Mouse (Mus musculus) midbrain, embryonic 14.5 days (tissue): ENCODE data around the gene Rgs16. TPM values are rescaled to one million over a fixed set of nuclear protein-coding genes. Genes with fewer than 3 reads are reported as not detected.
A peak's percentile ranks its signal among the peaks of the same experiment; 100 is the strongest.

Experiments used
- ATAC-seq: fragments of 200-750 bp; cut with Nextera tagmentation; 2 replicates; pipeline ENCODE4 v1.8.0; 2017; ENCODE audit warnings: moderate number of reproducible peaks, moderate library complexity; ENCODE audit not compliant: low FRiP score, low TSS enrichment
- DNase-seq: peaks from one replicate; pipeline ENCODE4 v3.0.0-alpha.2; 2015
- H3K27ac ChIP-seq: fragments of 300-500 bp; sonication (generic); replicated peaks from 2 replicates; pipeline ENCODE4 v1.5.1; 2014; ENCODE audit warnings: mild to moderate bottlenecking, low read depth, low read length, moderate library complexity
- H3K27me3 ChIP-seq: fragments of 300-500 bp; sonication (generic); 2 replicates; pipeline ENCODE4 v1.6.1; 2014; ENCODE audit warnings: low read length, control low read depth, mixed read lengths; ENCODE audit not compliant: control insufficient read depth, insufficient read depth
- H3K36me3 ChIP-seq: fragments of 300-500 bp; sonication (generic); 2 replicates; pipeline ENCODE4 v1.6.1; 2014; ENCODE audit warnings: low read length, control low read depth; ENCODE audit not compliant: control insufficient read depth, insufficient read depth
- H3K4me1 ChIP-seq: fragments of 300-500 bp; sonication (generic); 2 replicates; pipeline ENCODE4 v1.6.1; 2014; ENCODE audit warnings: mild to moderate bottlenecking, antibody characterized with exemption, low read length, control low read depth; ENCODE audit not compliant: control insufficient read depth, insufficient read depth
- H3K4me2 ChIP-seq: fragments of 300-500 bp; sonication (generic); 2 replicates; pipeline ENCODE4 v1.6.1; 2014; ENCODE audit warnings: mild to moderate bottlenecking, low read length, moderate library complexity
- H3K4me3 ChIP-seq: fragments of 300-500 bp; sonication (generic); replicated peaks from 2 replicates; pipeline ENCODE4 v1.5.1; 2014; ENCODE audit warnings: low read depth, low read length
- H3K9ac ChIP-seq: fragments of 300-500 bp; sonication (generic); replicated peaks from 2 replicates; pipeline ENCODE4 v1.6.1; 2014; ENCODE audit warnings: mild to moderate bottlenecking, low read length, moderate library complexity
- H3K9me3 ChIP-seq: fragments of 300-500 bp; sonication (generic); 2 replicates; pipeline ENCODE4 v1.6.1; 2016; ENCODE audit warnings: low read length, control low read depth, mixed read lengths; ENCODE audit not compliant: control insufficient read depth
- WGBS: fragments of 180-500 bp; shearing (Covaris S2); extraction: QIAGEN DNeasy Blood & Tissue Kit; methylation state at CpG from one replicate; pipeline ENCODE4 v1.1.7; 2014; 5-methylcytosine and 5-hydroxymethylcytosine counted together
- polyA plus RNA-seq: library from polyadenylated mRNA; unstranded; fragments of >200 nt; fragmentation: Nextera tagmentation; extraction: Ambion mirVana; gene quantifications from 2 replicates; pipeline ENCODE4 v1.2.1, GENCODE M21; 2014

Rgs16 gene
- polyA plus RNA-seq, 1 experiment from 2014 or later = 8.1 TPM

DNA sequence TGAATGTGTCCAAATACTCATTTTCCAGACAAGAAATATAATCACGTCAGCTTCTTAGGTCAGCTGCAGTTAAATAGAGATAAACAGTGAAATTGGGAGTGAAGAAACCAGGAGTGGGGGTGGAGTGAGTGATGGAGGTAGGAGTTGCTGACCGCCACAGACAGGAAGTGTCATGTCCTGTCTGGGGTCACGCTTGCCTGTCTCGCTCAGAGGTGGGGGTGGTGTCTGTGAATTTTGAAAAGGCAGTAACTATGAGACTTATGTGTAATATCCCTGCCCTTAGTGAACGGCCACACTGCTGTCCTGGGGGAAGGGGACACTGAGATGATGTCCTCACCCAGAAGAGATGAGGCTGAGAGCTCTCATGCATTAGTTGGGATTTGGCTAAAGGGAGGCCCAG lies 30.7 kb upstream of the Rgs16 start:
- no peak overlapping the region for H3K4me2 ChIP-seq
- peaks cover under 1% of the 10 kb centered on the region; the same call in 1 of the 2 replicates for H3K4me1 ChIP-seq
- H3K27ac ChIP-seq = no peak overlapping the region
- no peak for ATAC-seq
- no peak for DNase-seq
- 52% methylated on average over 5 of the region's 5 CpGs for WGBS
- no peaks in the 10 kb centered on the region for H3K27me3 ChIP-seq
- no peaks in the 10 kb centered on the region for H3K9me3 ChIP-seq
- no peak overlapping the region for H3K4me3 ChIP-seq
- H3K9ac ChIP-seq = no peak overlapping the region
- no peaks in the 10 kb centered on the region for H3K36me3 ChIP-seq

GRCm38 (mm10) chr1:153711544-153712262 lies 28.4 kb upstream of the Rgs16 start:
- Histone ChIP-seq H3K9ac (no peak overlapping the region), H3K4me3 (no peak overlapping the region), H3K36me3 (no peaks in the 10 kb centered on the region), H3K4me1 (no peaks in the 10 kb centered on the region), H3K27ac (no peak overlapping the region), H3K9me3 (no peaks in the 10 kb centered on the region), H3K4me2 (no peak overlapping the region), H3K27me3 (no peaks in the 10 kb centered on the region)
- DNase-seq (no peak), ATAC-seq (no peak)
- 85% methylated on average over 3 of the region's 3 CpGs for WGBS

- H3K4me3 ChIP-seq = no peak overlapping the region
- ATAC-seq = no peak
- no peaks in the 10 kb centered on the region for H3K9me3 ChIP-seq
- no peak overlapping the region for H3K4me2 ChIP-seq
- no peak overlapping the region for H3K9ac ChIP-seq
- H3K4me1 ChIP-seq = no peaks in the 10 kb centered on the region
- H3K27me3 ChIP-seq = no peaks in the 10 kb centered on the region
- H3K36me3 ChIP-seq = no peaks in the 10 kb centered on the region
- H3K27ac ChIP-seq = no peak overlapping the region
- 91% methylated on average over 2 of the region's 2 CpGs for WGBS
- DNase-seq = no peak
These were observed 27.5 kb upstream of the Rgs16 start for GRCm38 (mm10) chr1:153712633-153713032.

DNA sequence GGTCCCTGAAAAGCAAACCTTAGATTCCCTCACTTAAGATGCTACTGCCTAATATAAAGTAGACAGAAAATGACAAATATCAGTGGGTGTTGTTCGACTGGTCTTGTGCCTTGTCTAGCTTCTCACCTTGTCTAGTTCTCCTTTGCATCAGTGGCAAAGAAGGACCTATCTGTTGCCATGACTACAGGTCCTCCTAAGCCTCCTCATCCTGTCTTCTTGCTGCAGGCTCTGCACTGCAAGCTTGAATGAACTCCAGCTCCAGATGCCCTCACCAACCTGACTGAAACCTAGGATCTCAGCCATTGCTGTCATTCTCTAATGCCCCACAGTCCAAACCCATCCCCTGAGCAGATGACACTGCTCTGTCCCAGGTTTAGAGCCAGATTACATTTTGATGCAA lies 22.2 kb upstream of the Rgs16 start:
- Histone ChIP-seq H3K9ac (no peak overlapping the region), H3K36me3 (no peaks in the 10 kb centered on the region), H3K27ac (no peak overlapping the region), H3K4me3 (no peak overlapping the region), H3K9me3 (no peaks in the 10 kb centered on the region), H3K4me1 (no peaks in the 10 kb centered on the region), H3K27me3 (no peaks in the 10 kb centered on the region), H3K4me2 (no peak overlapping the region)
- 80% methylated on average over 1 of the region's 1 CpGs for WGBS
- ATAC-seq (no peak), DNase-seq (no peak)

DNA sequence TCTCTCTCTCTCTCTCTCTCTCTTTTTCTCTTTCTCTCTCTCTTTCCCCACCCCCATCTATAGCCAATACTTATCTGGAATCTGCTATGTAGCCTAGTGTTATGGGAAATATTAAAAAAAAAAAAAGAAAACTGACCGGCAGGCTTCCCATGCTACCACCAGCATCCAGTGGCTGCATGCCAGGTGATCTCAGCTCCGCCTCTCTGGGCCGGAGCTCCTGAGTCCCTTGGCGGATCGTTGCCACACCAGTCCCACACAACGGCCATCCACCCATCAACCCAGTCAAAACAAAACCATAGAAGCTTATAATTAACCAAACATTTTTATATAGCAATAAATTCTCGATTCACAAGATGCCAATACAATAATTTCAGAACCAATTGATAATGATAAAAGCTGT lies 19.2 kb upstream of the Rgs16 start:
- Histone ChIP-seq H3K4me2 (no peak overlapping the region), H3K9ac (no peak overlapping the region), H3K4me1 (no peaks in the 10 kb centered on the region), H3K36me3 (no peaks in the 10 kb centered on the region), H3K27me3 (no peaks in the 10 kb centered on the region), H3K27ac (no peak overlapping the region), H3K4me3 (no peak overlapping the region), H3K9me3 (no peaks in the 10 kb centered on the region)
- DNase-seq (no peak), ATAC-seq (no peak)
- 89% methylated on average over 7 of the region's 7 CpGs for WGBS

GRCm38 (mm10) chr1:153721565-153722310 lies 18.4 kb upstream of the Rgs16 start:
- H3K4me3 ChIP-seq = no peak overlapping the region
- H3K4me1 ChIP-seq = no peaks in the 10 kb centered on the region
- H3K36me3 ChIP-seq = no peaks in the 10 kb centered on the region
- no peak overlapping the region for H3K4me2 ChIP-seq
- no peaks in the 10 kb centered on the region for H3K9me3 ChIP-seq
- no peak for DNase-seq
- no peak overlapping the region for H3K9ac ChIP-seq
- 93% methylated on average over 9 of the region's 9 CpGs for WGBS
- no peak overlapping the region for H3K27ac ChIP-seq
- no peak for ATAC-seq
- no peaks in the 10 kb centered on the region for H3K27me3 ChIP-seq

DNA sequence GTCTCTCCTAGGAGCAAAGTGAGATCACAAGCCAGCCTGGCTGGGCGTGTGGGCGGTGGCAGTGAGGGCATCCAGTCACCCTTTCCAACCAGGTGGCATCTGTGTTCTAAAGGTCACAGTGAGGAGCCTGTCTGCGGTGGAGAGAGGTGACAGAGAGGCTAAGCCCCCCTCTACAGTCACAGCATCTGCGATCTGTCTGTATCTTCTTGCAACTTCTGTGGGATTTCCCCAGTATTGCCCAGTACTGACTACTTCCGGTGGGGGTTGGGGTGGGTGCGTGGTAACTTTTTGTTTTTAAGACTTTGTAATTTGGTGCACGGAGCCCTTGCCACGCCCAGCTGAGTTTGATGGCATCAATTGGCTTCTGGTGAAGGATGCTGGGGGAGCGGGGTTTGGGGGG lies 16.7 kb upstream of the Rgs16 start:
- H3K9me3 ChIP-seq = no peaks in the 10 kb centered on the region
- no peak overlapping the region for H3K27ac ChIP-seq
- DNase-seq (no peak), ATAC-seq (no peak)
- H3K4me1 ChIP-seq = no peaks in the 10 kb centered on the region
- no peaks in the 10 kb centered on the region for H3K27me3 ChIP-seq
- no peak overlapping the region for H3K4me2 ChIP-seq
- H3K9ac ChIP-seq = no peak overlapping the region
- WGBS = 84% methylated on average over 9 of the region's 9 CpGs
- H3K4me3 ChIP-seq = no peak overlapping the region
- H3K36me3 ChIP-seq = no peaks in the 10 kb centered on the region

- WGBS = 76% methylated on average over 16 of the region's 16 CpGs
- no peak overlapping the region for H3K27ac ChIP-seq
- no peak for ATAC-seq
- no peak overlapping the region for H3K9ac ChIP-seq
- no peak overlapping the region for H3K4me3 ChIP-seq
- peak; percentile 40 for DNase-seq
- H3K27me3 ChIP-seq = no peaks in the 10 kb centered on the region
- no peaks in the 10 kb centered on the region for H3K36me3 ChIP-seq
- no peak overlapping the region for H3K4me2 ChIP-seq
- no peaks in the 10 kb centered on the region for H3K4me1 ChIP-seq
- H3K9me3 ChIP-seq = no peaks in the 10 kb centered on the region
These were observed 13.5 kb upstream of the Rgs16 start for GRCm38 (mm10) chr1:153726636-153727035.

GRCm38 (mm10) chr1:153729806-153730205 lies 10.3 kb upstream of the Rgs16 start:
- H3K4me1 ChIP-seq = peaks cover 10% of the 10 kb centered on the region; the same call in 1 of the 2 replicates
- H3K4me2 ChIP-seq = no peak overlapping the region
- 70% methylated on average over 2 of the region's 2 CpGs for WGBS
- H3K4me3 ChIP-seq = no peak overlapping the region
- DNase-seq (no peak), ATAC-seq (no peak)
- H3K9me3 ChIP-seq = no peaks in the 10 kb centered on the region
- H3K9ac ChIP-seq = no peak overlapping the region; the same call in 1 of the 2 replicates
- H3K36me3 ChIP-seq = no peaks in the 10 kb centered on the region
- H3K27ac ChIP-seq = no peak overlapping the region
- H3K27me3 ChIP-seq = no peaks in the 10 kb centered on the region
